Mouse (Mus musculus): ENCODE data around the gene Abl1. TPM values are rescaled to one million over a fixed set of nuclear protein-coding genes. Genes with fewer than 3 reads are reported as not detected.

Abl1 gene
- total and polyA plus RNA-seq, 3 experiments = 27.5 to 31.8 (median 29.4) TPM

DNA sequence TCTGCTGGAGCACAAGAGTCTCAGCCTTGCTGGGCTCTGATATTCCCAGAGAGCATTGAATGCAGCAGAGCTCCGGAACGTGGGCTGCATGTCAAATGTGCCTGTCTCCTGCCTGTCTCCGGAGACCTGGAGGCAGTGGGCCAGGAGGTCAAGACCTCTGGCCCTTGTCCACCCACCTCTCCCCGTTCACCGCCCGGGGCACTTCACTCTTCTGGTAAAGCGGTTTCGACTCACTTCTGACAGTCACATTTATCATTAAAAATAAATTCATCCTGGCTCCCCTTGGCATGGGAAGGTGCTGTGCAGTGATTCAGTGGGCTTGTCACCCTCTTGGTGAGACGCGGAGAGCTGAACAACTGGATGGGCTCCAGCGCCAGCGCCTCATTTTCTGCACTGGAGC, 162.0 kb downstream of the Abl1 start:
- H3K36me3 ChIP-seq (ENCODE audit: control insufficient read depth, insufficient read depth, low read length) = no peaks in the 10 kb centered on the region
- WGBS = 39% methylated on average over 12 of the region's 12 CpGs

More for the DNA sequence above, 162.0 kb downstream of the Abl1 start:
- no peaks in the 10 kb centered on the region for H3K79me2 ChIP-seq (replicated peaks; ENCODE audit: control insufficient read depth, insufficient read depth, low read length)
- no peak overlapping the region for H3K4me3 ChIP-seq
- no peak for DNase-seq
- H3K4me1 ChIP-seq (ENCODE audit: control insufficient read depth, insufficient read depth, low read length) = no peaks in the 10 kb centered on the region
- TF ChIP-seq POLR2A (IDR thresholded peaks at IDR 0.05; ENCODE audit: insufficient read depth, low read depth, low read length) (no peak), EP300 (IDR thresholded peaks at IDR 0.05; ENCODE audit: insufficient read depth, low read depth, low read length) (no peak), CTCF (IDR thresholded peaks at IDR 0.05) (no peak)
- no peak overlapping the region for H3K9ac ChIP-seq (ENCODE audit: low read depth, low read length)
- H3K27me3 ChIP-seq (ENCODE audit: control insufficient read depth, insufficient read depth, low read length) = peaks cover 20% of the 10 kb centered on the region
- intact Hi-C loops (cut with DNase I) = no loop called here
- no peak overlapping the region for H3K27ac ChIP-seq

Other genes starting within 250 kb of the Abl1 start
- 1 to 10 TPM; 5.4 to 6.5 TPM for gene Ass1, start 218.2 kb upstream of the Abl1 start, total RNA-seq (2021)
- gene Ass1, start 218.2 kb upstream of the Abl1 start, polyA plus RNA-seq (2012; rRNA removed) = 4.9 and 7.0 TPM in 2 replicates
- gene Fubp3, start 115.7 kb upstream of the Abl1 start, total RNA-seq (2021) = 10 to 100 TPM; 12.7 to 13.4 TPM
- 9.2 and 9.5 TPM in 2 replicates for gene Fubp3, start 115.7 kb upstream of the Abl1 start, polyA plus RNA-seq (2012; rRNA removed)
- gene Prdm12, start 48.3 kb upstream of the Abl1 start, total RNA-seq (2021) = not detected
- not detected in 2 replicates for gene Prdm12, start 48.3 kb upstream of the Abl1 start, polyA plus RNA-seq (2012; rRNA removed)
- gene Exosc2, start 17.7 kb upstream of the Abl1 start, total RNA-seq (2021) = 1 to 10 TPM; 8.7 to 9.0 TPM
- gene Exosc2, start 17.7 kb upstream of the Abl1 start, polyA plus RNA-seq (2012; rRNA removed) = 5.5 and 13.1 TPM in 2 replicates
- gene Qrfp, start 122.2 kb downstream of the Abl1 start, total RNA-seq (2021) = not detected
- 0.04 TPM in 1 of 2 replicates, not detected in the other for gene Qrfp, start 122.2 kb downstream of the Abl1 start, polyA plus RNA-seq (2012; rRNA removed)
- not detected for gene Fibcd1, start 157.6 kb downstream of the Abl1 start, total RNA-seq (2021)
- gene Fibcd1, start 157.6 kb downstream of the Abl1 start, polyA plus RNA-seq (2012; rRNA removed) = not detected in 2 replicates
- under 1 TPM; 0.36 to 0.57 TPM for gene Lamc3, start 198.9 kb downstream of the Abl1 start, total RNA-seq (2021)
- 1.2 and 2.3 TPM in 2 replicates for gene Lamc3, start 198.9 kb downstream of the Abl1 start, polyA plus RNA-seq (2012; rRNA removed)